Mouse (Mus musculus): Measurements from ENCODE around the gene Acot11.
"Not testable (repeated sequence)": the region's sequence is repeated elsewhere in the genome, so short reads cannot be mapped to it uniquely, and the experiment has no call there.

Gene Acot11

GRCm38 (mm10) chr4:106778116-106778788 is 26.5 kb downstream of the Acot11 start:
- in situ Hi-C loops (cut with MboI) = no loop called here

- in situ Hi-C loops (cut with MboI) = no loop called here
These were observed 27.8 kb downstream of the Acot11 start for GRCm38 (mm10) chr4:106776998-106777397.

- in situ Hi-C loops (cut with MboI) = not testable (repeated sequence)
These were observed 29.0 kb downstream of the Acot11 start for GRCm38 (mm10) chr4:106775767-106776166.

- in situ Hi-C loops (cut with MboI) = no loop called here
These were observed 32.2 kb downstream of the Acot11 start for GRCm38 (mm10) chr4:106772558-106772957.

- in situ Hi-C loops (cut with MboI) = no loop called here
These were observed 35.5 kb downstream of the Acot11 start for GRCm38 (mm10) chr4:106769306-106769705.

- in situ Hi-C loops (cut with MboI) = no loop called here
These were observed 40.6 kb downstream of the Acot11 start for GRCm38 (mm10) chr4:106764166-106764565.

GRCm38 (mm10) chr4:106751726-106752125 is 53.1 kb downstream of the Acot11 start:
- in situ Hi-C loops (cut with MboI) = no loop called here

- in situ Hi-C loops (cut with MboI) = no loop called here
These were observed 55.1 kb downstream of the Acot11 start for GRCm38 (mm10) chr4:106749699-106750098.

- in situ Hi-C loops (cut with MboI) = no loop called here
These were observed 57.7 kb downstream of the Acot11 start for GRCm38 (mm10) chr4:106747001-106747580.

GRCm38 (mm10) chr4:106745862-106746261 is 58.9 kb downstream of the Acot11 start:
- in situ Hi-C loops (cut with MboI) = no loop called here

- in situ Hi-C loops (cut with MboI) = no loop called here
These were observed 66.9 kb downstream of the Acot11 start for GRCm38 (mm10) chr4:106737904-106738303.

GRCm38 (mm10) chr4:106736884-106737283 is 67.9 kb downstream of the Acot11 start:
- in situ Hi-C loops (cut with MboI) = not testable (repeated sequence)

- in situ Hi-C loops (cut with MboI) = no loop called here
These were observed 71.2 kb downstream of the Acot11 start, which contains the start of gene Fam151a for GRCm38 (mm10) chr4:106733636-106734035. TSS of gene Fam151a (plus strand) at chr4:106733889.

- in situ Hi-C loops (cut with MboI) = no loop called here
These were observed 74.0 kb downstream of the Acot11 start, which contains the start of gene Mroh7 for GRCm38 (mm10) chr4:106730814-106731213. TSS of gene Mroh7 (minus strand) at chr4:106730925.

GRCm38 (mm10) chr4:106720631-106721030 is 84.2 kb downstream of the Acot11 start:
- in situ Hi-C loops (cut with MboI) = no loop called here

GRCm38 (mm10) chr4:106713622-106714021 is 91.2 kb downstream of the Acot11 start:
- in situ Hi-C loops (cut with MboI) = no loop called here

- in situ Hi-C loops (cut with MboI) = loop anchor here (10.0 kb wide), 1 partner anchor 74 kb away; no protein-coding TSS in a partner anchor
These were observed 96.4 kb downstream of the Acot11 start for GRCm38 (mm10) chr4:106708408-106708807.

GRCm38 (mm10) chr4:106707957-106708356 is 96.8 kb downstream of the Acot11 start:
- in situ Hi-C loops (cut with MboI) = loop anchor here (10.0 kb wide), 1 partner anchor 73 kb away; no protein-coding TSS in a partner anchor

GRCm38 (mm10) chr4:106705096-106705665 is 99.6 kb downstream of the Acot11 start:
- in situ Hi-C loops (cut with MboI) = loop anchor here (10.0 kb wide), 1 partner anchor 70 kb away; no protein-coding TSS in a partner anchor

GRCm38 (mm10) chr4:106704416-106704815 is 100.4 kb downstream of the Acot11 start:
- in situ Hi-C loops (cut with MboI) = loop anchor here (10.0 kb wide), 1 partner anchor 70 kb away; no protein-coding TSS in a partner anchor

- in situ Hi-C loops (cut with MboI) = loop anchor here (10.0 kb wide), 1 partner anchor 69 kb away; no protein-coding TSS in a partner anchor
These were observed 100.8 kb downstream of the Acot11 start for GRCm38 (mm10) chr4:106703956-106704355.

GRCm38 (mm10) chr4:106700798-106701197 is 104.0 kb downstream of the Acot11 start:
- in situ Hi-C loops (cut with MboI) = loop anchor here (10.0 kb wide), 1 partner anchor 66 kb away; no protein-coding TSS in a partner anchor

Measured in mature B cell (primary cell).